Mouse (Mus musculus): Measurements from ENCODE around the gene Bod1. TPM values are rescaled to one million over a fixed set of nuclear protein-coding genes. Genes with fewer than 3 reads are reported as not detected.

Bod1 gene
- polyA plus RNA-seq, 1 experiment from 2014 or later = 53.2 TPM

GRCm38 (mm10) chr11:31684913-31685567, 13.4 kb upstream of the Bod1 start:
- no peak overlapping the region for H3K4me3 ChIP-seq (ENCODE audit: low read depth, low read length)
- H3K27me3 ChIP-seq (replicated peaks; ENCODE audit: insufficient read depth, low read length) = no peaks in the 10 kb centered on the region
- 71% methylated on average over 9 of the region's 9 CpGs for WGBS
- no peak overlapping the region for H3K27ac ChIP-seq (ENCODE audit: low read length)
- H3K4me2 ChIP-seq (replicated peaks; ENCODE audit: low read depth, low read length) = no peak overlapping the region
- no peak for DNase-seq (ENCODE audit: low spot score)
- H3K36me3 ChIP-seq (ENCODE audit: insufficient read depth, low read length) = no peaks in the 10 kb centered on the region
- no peaks in the 10 kb centered on the region for H3K9me3 ChIP-seq (ENCODE audit: low read length)
- no peaks in the 10 kb centered on the region for H3K4me1 ChIP-seq (ENCODE audit: insufficient read depth, low read depth, low read length)
- no peak overlapping the region for H3K9ac ChIP-seq (replicated peaks; ENCODE audit: low read depth)
- no peak for TF ChIP-seq EP300 (IDR thresholded peaks at IDR 0.05)
- no peak for TF ChIP-seq CTCF (IDR thresholded peaks at IDR 0.05)
- ATAC-seq = no peak

GRCm38 (mm10) chr11:31684126-31684525, 12.4 kb upstream of the Bod1 start:
- TF ChIP-seq EP300 (IDR thresholded peaks at IDR 0.05) = no peak
- no peak for TF ChIP-seq CTCF (IDR thresholded peaks at IDR 0.05)
- Histone ChIP-seq H3K9ac (replicated peaks; ENCODE audit: low read depth) (no peak overlapping the region), H3K27ac (ENCODE audit: low read length) (no peak overlapping the region), H3K9me3 (ENCODE audit: low read length) (no peaks in the 10 kb centered on the region), H3K4me3 (ENCODE audit: low read depth, low read length) (no peak overlapping the region), H3K4me2 (replicated peaks; ENCODE audit: low read depth, low read length) (no peak overlapping the region), H3K4me1 (ENCODE audit: insufficient read depth, low read depth, low read length) (no peaks in the 10 kb centered on the region), H3K36me3 (ENCODE audit: insufficient read depth, low read length) (no peaks in the 10 kb centered on the region), H3K27me3 (replicated peaks; ENCODE audit: insufficient read depth, low read length) (no peaks in the 10 kb centered on the region)
- DNase-seq (ENCODE audit: low spot score) = no peak
- 63% methylated on average over 2 of the region's 2 CpGs for WGBS
- no peak for ATAC-seq

GRCm38 (mm10) chr11:31679840-31680381, 8.2 kb upstream of the Bod1 start:
- H3K36me3 ChIP-seq (ENCODE audit: insufficient read depth, low read length) = no peaks in the 10 kb centered on the region
- H3K27me3 ChIP-seq (replicated peaks; ENCODE audit: insufficient read depth, low read length) = no peaks in the 10 kb centered on the region
- ATAC-seq (no peak), DNase-seq (ENCODE audit: low spot score) (no peak)
- H3K9me3 ChIP-seq (ENCODE audit: low read length) = no peaks in the 10 kb centered on the region
- no peak overlapping the region for H3K27ac ChIP-seq (ENCODE audit: low read length)
- TF ChIP-seq CTCF (IDR thresholded peaks at IDR 0.05) (no peak), EP300 (IDR thresholded peaks at IDR 0.05) (no peak)
- no peak overlapping the region for H3K9ac ChIP-seq (replicated peaks; ENCODE audit: low read depth)
- WGBS = 63% methylated on average over 16 of the region's 16 CpGs
- H3K4me1 ChIP-seq (ENCODE audit: insufficient read depth, low read depth, low read length) = no peaks in the 10 kb centered on the region
- H3K4me2 ChIP-seq (replicated peaks; ENCODE audit: low read depth, low read length) = no peak overlapping the region
- no peak overlapping the region for H3K4me3 ChIP-seq (ENCODE audit: low read depth, low read length)

- Histone ChIP-seq H3K4me2 (replicated peaks; ENCODE audit: low read depth, low read length) (no peak overlapping the region), H3K4me3 (ENCODE audit: low read depth, low read length) (no peak overlapping the region), H3K9ac (replicated peaks; ENCODE audit: low read depth) (no peak overlapping the region), H3K9me3 (ENCODE audit: low read length) (no peaks in the 10 kb centered on the region), H3K4me1 (ENCODE audit: insufficient read depth, low read depth, low read length) (no peaks in the 10 kb centered on the region), H3K36me3 (ENCODE audit: insufficient read depth, low read length) (no peaks in the 10 kb centered on the region), H3K27me3 (replicated peaks; ENCODE audit: insufficient read depth, low read length) (no peaks in the 10 kb centered on the region), H3K27ac (ENCODE audit: low read length) (no peak overlapping the region)
- no peak for TF ChIP-seq CTCF (IDR thresholded peaks at IDR 0.05)
- TF ChIP-seq EP300 (IDR thresholded peaks at IDR 0.05) = no peak
- DNase-seq (ENCODE audit: low spot score) (no peak), ATAC-seq (no peak)
- WGBS = 88% methylated on average over 5 of the region's 5 CpGs
Measured at GRCm38 (mm10) chr11:31677309-31677708, 5.6 kb upstream of the Bod1 start.

GRCm38 (mm10) chr11:31676661-31677252, 5.1 kb upstream of the Bod1 start:
- Histone ChIP-seq H3K4me3 (ENCODE audit: low read depth, low read length) (no peak overlapping the region), H3K9me3 (ENCODE audit: low read length) (no peaks in the 10 kb centered on the region), H3K9ac (replicated peaks; ENCODE audit: low read depth) (no peak overlapping the region), H3K27ac (ENCODE audit: low read length) (no peak overlapping the region), H3K4me1 (ENCODE audit: insufficient read depth, low read depth, low read length) (no peaks in the 10 kb centered on the region), H3K27me3 (replicated peaks; ENCODE audit: insufficient read depth, low read length) (no peaks in the 10 kb centered on the region), H3K4me2 (replicated peaks; ENCODE audit: low read depth, low read length) (no peak overlapping the region), H3K36me3 (ENCODE audit: insufficient read depth, low read length) (no peaks in the 10 kb centered on the region)
- TF ChIP-seq CTCF (IDR thresholded peaks at IDR 0.05) (no peak), EP300 (IDR thresholded peaks at IDR 0.05) (no peak)
- DNase-seq (ENCODE audit: low spot score) = no peak
- no peak for ATAC-seq
- 81% methylated on average over 3 of the region's 3 CpGs for WGBS

- TF ChIP-seq EP300 (IDR thresholded peaks at IDR 0.05) = no peak
- peak; percentile 80 for TF ChIP-seq CTCF (IDR thresholded peaks at IDR 0.05)
- DNase-seq (ENCODE audit: low spot score) (peak; percentile 79), ATAC-seq (no peak)
- H3K4me1 ChIP-seq (ENCODE audit: insufficient read depth, low read depth, low read length) = peaks cover 3% of the 10 kb centered on the region; the same call in 1 of the 2 replicates
- H3K27ac ChIP-seq (ENCODE audit: low read length) = no peak overlapping the region
- H3K36me3 ChIP-seq (ENCODE audit: insufficient read depth, low read length) = no peaks in the 10 kb centered on the region
- no peak overlapping the region for H3K4me2 ChIP-seq (replicated peaks; ENCODE audit: low read depth, low read length)
- WGBS = 46% methylated on average over 2 of the region's 2 CpGs
- H3K9ac ChIP-seq (replicated peaks; ENCODE audit: low read depth) = no peak overlapping the region
- no peaks in the 10 kb centered on the region for H3K27me3 ChIP-seq (replicated peaks; ENCODE audit: insufficient read depth, low read length)
- no peaks in the 10 kb centered on the region for H3K9me3 ChIP-seq (ENCODE audit: low read length)
- no peak overlapping the region for H3K4me3 ChIP-seq (ENCODE audit: low read depth, low read length)
Measured at GRCm38 (mm10) chr11:31675430-31675829, 3.7 kb upstream of the Bod1 start.

Data from lung, postnatal 0 days (tissue).